Mouse (Mus musculus) thymus, postnatal 25 days (tissue): Measurements from ENCODE around the gene Gm26602.

Experiments
- DNase-seq: peaks from one replicate; pipeline ENCODE4 v3.0.0; 2022

Gene Gm26602

DNA sequence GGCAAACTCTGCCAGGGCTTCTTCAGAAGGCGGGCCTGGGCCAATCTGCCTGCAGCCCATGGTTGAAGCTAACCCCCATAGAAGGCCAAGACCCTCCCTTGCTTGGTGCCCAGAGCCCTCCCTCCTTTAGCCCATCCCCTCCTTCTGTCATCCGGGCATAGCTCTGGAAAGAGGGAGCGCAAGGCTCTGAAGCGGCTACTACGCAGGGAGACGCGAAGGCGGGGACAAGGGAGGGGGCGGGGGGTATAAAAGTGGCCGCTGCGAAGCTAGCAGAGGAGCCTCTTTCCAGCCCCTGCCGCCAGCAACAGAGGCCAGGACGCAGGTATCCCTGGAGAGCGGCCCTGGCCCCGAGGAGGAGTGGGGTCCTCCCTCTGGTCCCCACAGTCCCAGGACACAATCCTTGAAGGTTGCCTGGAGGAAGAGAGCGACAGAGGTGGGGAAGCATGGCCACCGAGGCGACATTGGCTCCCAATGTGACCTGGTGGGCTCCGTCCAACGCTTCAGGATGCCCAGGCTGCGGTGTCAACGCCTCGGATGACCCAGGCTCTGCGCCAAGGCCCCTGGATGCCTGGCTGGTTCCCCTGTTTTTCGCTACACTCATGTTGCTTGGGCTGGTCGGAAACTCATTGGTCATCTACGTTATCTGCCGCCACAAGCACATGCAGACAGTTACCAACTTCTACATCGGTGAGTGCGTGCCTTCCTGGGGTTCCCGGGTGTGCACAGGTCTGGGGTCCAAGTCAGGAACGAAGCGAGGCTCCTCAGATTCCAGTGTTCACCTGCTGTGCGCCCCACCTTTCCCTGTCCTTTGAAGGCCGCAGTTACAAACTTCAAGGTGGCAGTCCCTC lies 7.8 kb downstream of the Gm26602 start:
- no peak for DNase-seq

- peak; percentile 25 for DNase-seq
Measured at GRCm38 (mm10) chr10:79919251-79919849, 8.7 kb downstream of the Gm26602 start.

DNA sequence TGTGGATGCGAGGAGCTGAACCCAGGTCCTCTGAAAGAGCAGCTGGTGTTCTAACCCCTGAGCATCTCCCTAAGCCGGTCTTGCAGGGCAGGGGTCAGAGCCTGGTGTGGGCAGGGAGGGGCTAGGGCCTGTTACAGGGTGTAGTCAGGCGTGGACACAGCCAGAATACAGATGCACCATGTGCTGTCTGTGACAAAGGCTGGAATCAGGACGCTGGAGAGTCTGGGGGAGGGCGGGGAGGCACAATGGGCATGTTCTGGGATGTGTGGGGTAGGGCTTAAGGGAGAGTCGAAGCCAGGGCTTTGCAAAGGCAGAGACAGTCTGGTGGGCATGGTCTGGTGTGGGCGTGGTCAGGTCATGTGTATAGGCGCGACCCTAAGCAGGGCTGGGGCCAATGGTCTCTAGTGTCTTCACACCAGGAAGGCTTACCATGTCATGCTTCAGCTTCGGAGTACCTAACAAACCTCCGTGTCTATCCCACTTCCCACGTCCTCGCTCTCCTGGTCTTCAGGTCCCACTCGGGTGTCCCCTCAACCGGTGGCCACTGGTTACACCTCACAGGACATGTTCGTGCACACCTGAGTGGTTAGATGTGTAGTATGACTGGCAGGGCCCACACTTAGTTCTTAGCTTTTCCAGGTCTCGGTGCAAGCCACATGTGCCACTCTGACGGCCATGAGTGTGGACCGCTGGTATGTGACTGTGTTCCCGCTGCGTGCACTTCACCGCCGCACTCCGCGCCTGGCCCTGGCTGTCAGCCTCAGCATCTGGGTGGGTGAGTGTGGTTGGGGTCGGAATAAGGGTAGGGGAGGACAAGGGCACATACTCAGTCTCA lies 9.6 kb downstream of the Gm26602 start:
- no peak for DNase-seq

GRCm38 (mm10) chr10:79920958-79921535 lies 10.4 kb downstream of the Gm26602 start, which contains the start of gene R3hdm4:
Gene R3hdm4 (minus strand): TSS chr10:79921208.
- DNase-seq: peak; percentile 23

DNA sequence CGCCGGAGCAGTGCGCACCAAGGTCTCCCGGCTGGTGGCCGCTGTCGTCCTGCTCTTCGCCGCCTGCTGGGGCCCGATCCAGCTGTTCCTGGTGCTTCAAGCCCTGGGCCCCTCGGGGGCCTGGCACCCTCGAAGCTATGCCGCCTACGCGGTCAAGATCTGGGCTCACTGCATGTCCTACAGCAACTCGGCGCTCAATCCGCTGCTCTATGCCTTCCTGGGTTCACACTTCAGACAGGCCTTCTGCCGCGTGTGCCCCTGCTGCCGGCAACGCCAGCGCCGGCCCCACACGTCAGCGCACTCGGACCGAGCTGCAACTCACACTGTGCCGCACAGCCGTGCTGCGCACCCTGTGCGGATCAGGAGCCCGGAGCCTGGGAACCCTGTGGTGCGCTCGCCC lies 10.9 kb downstream of the Gm26602 start:
- DNase-seq: no peak

DNA sequence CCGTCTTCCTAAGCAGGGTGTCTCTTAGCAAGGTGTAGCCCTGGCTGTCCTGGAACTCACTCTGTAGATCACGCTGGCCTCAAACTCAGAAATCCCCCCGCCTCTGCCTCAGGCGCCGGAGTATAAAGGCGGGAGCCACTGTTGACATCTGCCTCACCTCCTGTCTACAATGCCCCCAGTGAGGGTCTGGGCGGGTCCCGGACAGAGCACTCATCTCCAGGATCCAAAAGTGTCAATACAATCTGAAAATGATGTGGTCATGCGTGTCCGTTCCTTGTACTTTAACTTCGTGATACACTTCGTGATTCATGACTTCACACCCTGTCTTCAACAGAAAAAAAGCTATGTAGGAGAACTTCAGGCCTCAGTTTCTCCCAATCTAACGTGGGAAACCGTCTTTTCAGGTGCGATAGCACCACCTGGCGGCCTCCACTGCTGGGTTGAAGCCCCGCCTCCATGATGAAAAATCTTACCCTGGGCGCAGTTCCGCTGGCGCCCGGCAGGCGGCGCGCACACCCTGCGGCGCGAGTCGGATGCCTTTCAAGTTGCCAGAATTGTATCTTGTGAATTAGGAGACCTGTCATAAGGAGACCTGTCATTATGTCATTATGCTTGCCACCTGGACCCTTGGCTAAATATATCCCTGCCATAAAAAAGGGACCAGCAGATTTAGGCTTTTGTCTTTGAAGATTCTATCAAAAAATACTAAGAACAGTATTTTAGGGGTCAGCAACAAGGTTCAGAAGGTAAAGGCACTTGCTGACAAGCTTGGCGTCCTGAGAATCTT lies 14.5 kb downstream of the Gm26602 start:
- DNase-seq: peak; percentile 96

- peak; percentile 55 for DNase-seq
Measured at GRCm38 (mm10) chr10:79925785-79926490, 15.3 kb downstream of the Gm26602 start.

- peak; percentile 92 for DNase-seq
Measured at GRCm38 (mm10) chr10:79926491-79927323, 16.1 kb downstream of the Gm26602 start, which contains the start of gene Arid3a. Gene Arid3a (plus strand): TSS chr10:79927043.

- DNase-seq: peak; percentile 86
Measured at GRCm38 (mm10) chr10:79927324-79928029, 16.8 kb downstream of the Gm26602 start.

DNA sequence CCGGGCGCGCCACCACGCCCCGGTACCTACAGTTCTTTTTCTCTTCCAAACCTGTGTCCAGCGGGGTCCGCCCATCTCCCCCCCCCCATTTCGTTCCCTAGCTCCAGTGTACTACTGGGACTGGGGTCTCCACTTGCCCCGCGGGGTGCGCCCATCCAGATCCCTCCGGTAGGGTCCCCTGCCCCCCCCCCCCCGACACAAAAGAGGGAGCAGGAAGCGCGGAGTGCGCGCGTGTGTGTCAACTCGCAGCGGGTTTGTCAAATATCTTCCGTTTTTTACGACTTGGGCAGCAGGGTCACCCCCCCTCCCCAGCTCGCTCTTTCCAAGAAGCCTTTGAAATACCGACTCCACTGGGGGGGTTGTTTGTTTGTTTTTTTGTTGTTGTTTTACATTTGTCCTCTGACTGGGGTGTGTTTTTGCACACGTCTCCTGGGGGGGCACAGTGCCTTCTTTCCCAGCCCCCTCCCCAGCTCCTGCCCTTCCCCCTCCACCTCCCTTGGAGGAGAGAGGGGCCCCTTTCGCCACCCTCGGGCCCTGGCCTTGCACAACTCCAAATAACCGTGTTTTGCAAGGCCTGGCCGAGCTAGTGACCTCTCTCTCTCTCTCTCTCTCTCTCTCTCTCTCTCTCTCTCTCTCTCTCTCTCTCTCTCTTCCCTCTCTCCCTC lies 17.5 kb downstream of the Gm26602 start:
- DNase-seq: peak; percentile 40

DNA sequence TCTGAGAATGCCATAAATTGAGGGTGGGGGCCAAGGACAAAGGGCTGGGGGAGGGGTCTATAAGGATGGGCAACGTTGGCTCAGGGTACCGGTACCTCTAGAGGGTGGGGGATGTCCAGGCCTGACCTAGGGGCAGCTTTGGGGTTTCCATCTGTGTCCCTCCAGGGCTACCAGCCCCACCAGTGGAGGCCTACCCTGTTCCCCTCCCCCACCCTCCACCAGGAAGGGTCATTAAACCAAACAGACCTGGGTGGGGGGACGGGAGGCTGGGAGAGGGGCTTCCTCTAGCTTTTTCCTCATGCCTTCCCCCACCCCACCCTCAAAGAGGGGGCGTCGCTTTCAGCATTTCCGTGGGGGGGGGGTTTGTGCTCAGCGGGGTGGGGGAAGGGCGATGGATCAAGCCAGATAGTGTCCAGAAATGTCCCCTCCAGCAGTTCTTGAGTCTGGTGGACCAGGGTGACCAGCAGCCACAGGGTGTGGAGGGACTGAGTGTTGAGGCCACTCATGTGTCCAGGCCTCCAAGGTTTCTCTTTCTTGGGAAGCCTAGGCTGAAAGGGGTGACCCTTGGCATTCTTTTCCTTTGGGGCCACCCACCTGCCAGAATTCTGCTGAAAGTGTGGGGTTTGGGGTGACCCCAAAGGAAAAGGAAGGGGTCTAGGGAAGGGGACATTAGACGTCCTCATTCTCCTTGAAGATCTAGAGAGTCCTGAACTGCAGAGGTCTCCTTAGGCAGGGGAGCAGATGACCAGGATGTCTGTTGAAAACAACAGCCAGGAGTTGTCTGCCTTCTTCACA lies 18.4 kb downstream of the Gm26602 start:
- DNase-seq: no peak

GRCm38 (mm10) chr10:79929967-79930825 lies 19.5 kb downstream of the Gm26602 start:
- no peak for DNase-seq

- DNase-seq: no peak
Measured at GRCm38 (mm10) chr10:79930826-79931186, 20.1 kb downstream of the Gm26602 start.

- DNase-seq: no peak
Measured at GRCm38 (mm10) chr10:79931797-79932196, 21.1 kb downstream of the Gm26602 start.

GRCm38 (mm10) chr10:79932736-79933135 lies 22.1 kb downstream of the Gm26602 start:
- no peak for DNase-seq

DNA sequence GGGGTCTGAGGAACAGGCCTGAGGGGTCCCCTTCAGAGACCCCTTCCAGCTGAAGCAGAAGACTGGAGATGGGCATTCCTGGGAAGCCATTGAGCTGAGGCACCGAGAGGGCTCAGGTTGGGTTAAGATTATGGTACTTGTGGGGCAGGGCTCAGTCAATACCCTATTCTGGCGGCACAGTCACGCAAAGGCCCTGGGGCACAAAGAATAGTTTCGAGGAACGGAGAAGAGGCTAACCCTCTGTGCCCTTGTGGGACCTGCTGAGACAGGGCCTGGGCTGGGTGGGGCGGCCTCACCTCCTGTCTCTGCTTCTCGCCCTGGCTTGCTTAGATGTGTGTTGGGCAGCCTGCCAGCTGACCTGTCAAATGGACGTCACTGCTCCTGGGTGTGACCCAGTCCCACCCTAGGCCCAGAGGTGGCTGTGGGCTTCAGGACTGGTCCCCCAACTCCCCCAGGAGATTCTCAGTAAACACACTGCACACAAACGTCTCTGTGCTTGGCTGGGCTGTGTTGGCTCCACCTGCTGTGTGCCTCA lies 22.6 kb downstream of the Gm26602 start:
- no peak for DNase-seq

DNA sequence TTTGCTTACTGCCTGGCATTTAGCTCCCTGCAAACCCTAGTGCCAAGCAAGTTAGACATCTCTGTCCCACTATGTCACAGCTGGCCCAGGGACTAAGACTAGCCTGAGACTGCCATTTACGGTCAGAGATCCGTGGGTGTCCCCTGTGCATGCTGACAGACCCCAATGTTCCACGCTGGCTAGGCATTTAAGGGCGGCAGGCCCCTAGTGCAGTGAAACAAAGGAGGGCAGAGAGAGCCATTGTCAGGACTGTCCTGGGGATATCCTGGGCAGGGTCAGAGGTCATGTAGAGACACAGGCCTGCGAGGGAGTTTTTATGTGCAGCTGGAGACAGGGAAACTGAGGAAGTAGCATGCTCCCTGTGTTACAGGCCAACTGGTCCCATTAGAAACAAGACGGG lies 23.2 kb downstream of the Gm26602 start:
- DNase-seq: no peak
